Mouse (Mus musculus): Measurements from ENCODE around the gene Dnajb13.

Gene Dnajb13

DNA sequence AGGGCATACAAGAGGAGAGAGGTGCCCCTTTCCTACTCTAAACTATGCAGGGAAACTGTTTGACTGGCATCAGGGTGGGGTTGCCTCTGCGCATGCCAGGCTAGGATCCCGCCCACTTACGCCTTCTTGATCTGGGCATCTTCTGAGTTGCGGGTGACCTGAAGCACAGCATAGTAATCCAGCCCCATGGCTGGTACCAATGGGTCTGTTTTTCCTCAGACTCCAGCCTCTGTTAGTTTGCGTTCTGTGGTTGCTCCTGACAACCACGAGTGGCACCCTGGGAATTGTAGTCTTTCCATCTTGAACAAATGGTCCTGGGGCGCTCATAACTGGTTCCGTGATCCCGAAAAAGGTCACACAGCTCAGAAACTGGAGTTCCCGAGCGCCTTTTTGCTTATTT, at the start of gene Dnajb13:
Gene Dnajb13 (minus strand): TSS at position 388 of the 400 bp plus-strand sequence.
- DNase-seq (ENCODE audit: low spot score in 2 of 2) = no peak

DNA sequence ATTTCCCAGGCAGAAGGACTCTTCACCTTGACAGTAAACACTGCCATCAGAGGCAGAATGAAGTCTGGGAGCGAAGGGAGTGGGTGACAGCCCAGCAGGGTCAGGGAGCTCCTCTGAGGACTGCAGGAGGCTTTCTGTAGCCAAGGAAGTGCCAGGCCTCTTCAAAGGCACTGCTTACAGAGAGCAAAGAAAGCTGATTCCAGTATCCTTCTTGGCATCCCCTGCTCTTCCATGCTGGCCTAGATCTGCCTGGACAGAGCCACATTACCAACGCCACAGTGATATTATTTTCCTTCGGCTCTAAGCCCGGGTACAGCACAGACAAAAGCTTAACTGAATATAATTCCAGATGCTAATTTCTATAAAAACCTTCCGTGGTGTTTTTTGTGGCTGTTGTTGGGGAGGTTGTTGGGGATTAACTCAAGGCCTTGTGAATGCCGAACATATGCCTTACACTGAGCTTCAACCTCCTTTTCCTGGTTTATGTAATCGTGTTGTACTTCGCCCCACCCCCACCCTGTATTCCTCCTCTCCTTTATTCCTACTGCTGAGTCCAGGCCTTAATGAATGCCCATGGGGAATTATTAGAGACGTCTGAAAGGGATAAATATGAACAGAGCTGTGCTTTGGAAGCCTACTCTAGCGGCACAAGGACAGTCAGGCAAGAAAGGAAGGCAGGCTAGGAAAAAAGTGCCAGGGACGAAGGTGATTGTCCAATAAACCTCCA, 47.3 kb upstream of the Dnajb13 start:
- DNase-seq (ENCODE audit: low spot score in 2 of 2) = no peak

DNA sequence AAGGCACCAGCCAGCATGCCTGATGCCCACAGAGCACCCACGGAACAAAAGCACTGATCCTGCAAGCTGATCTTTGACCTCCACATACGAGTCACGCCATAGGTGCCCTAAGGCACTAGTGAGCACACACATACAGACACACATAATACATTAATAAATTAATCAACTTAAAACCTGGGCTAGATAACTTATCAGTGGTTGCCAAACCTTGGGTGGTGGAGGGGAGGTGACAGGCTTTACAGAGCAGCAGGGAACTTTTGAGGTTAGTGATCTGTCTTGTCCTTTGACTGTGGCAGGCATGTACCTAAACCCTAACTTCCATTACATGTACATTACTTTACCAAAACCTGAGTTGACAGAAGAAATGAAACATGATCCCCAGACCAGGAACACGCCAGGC, 44.6 kb upstream of the Dnajb13 start:
- DNase-seq (ENCODE audit: low spot score in 2 of 2) = no peak

DNA sequence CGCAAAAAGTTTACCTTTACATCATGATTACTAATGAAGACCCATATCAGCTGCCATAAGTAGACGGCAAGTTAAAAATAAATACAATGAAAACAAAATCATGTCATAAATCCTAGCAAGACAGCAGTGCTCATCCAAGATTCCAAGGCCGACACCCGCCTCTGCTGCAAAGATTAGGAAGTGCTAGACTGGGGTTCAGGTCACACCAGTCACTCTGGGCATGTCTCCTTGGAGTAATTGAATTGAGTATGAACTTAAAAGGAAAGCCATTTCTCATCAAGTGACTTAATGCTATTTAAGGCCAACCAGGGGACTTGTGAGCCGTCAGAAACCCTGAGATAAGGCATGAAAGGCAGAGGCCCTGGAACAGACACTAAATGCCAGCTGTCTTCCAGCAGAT, 42.5 kb upstream of the Dnajb13 start:
- DNase-seq (ENCODE audit: low spot score in 2 of 2) = no peak

DNA sequence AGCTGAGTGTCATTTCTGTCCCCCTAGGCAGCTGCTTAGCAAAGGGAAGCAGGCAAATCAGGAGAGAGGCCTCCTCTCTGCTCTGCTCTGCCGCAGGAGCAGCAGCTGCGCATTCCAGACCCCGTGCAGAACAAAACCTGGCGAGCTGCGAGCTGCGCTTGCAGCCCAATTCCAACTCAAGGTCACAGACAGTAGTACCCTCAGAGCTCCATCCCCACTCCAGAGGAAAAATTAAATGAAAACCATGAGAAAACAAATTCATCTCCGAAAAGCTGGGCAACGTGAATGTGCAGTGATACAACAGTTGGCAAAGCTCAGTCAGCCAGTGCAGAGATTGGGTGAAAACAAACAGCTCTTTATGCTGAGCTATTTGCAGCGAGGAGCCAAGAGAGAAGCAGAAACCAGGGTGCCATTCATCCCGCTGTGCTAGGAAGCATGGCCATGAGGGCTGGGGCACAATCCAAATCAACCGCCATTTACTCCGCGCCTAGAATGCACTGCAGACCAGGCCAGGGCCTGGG, 40.7 kb upstream of the Dnajb13 start:
- DNase-seq (ENCODE audit: low spot score in 2 of 2) = no peak

DNA sequence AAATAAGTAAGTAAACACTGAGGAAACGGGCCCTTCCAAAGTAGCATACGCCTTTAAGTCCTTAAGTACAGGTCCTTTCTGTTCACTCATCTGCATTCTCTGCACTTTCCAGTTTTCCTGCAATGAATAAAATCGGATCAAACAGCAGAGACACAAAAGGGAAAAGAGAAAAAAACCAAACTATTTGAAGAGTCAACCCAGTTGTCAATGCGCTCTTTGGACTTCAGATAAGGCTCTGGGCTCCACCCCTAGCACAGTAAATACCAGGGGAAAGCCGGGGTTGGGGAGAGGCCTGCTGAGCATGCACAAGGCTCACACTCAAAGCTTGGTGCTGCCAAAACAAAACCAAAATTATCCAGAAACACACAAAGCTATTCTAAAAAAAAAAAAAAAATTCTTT, 40.2 kb upstream of the Dnajb13 start:
- DNase-seq (ENCODE audit: low spot score in 2 of 2) = no peak

DNA sequence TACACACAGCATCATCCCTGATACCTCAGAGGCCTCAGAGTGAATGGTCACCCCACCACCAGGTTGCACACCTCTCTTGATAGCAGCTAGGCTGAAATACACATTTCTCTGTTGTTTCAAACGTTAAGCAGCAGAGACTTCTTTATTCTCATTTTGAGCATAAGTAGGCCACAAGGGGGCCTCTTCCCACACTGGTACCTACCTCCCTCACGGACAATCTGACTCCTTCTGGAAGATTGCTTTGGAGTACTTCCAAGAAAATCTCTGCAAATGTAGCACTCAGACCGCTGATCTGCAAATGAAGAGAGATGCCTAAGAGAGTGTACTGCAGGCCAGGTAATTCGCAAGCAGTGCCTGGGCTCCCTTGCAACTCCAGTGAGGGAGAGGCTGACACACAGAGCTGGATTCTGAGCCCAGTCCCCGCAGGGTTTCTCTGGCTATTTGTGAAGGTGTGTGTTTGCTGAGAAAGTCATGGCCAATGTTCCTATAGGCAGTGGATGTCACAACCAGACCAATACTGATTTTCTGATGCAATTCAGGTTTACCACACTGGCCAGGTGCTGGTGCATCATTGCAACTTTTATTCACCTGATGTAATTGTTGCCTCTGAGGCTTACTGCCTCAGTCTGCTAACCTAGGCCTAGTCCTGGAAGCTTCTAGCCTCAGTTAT, 35.7 kb upstream of the Dnajb13 start:
- DNase-seq (ENCODE audit: low spot score in 2 of 2) = no peak

DNA sequence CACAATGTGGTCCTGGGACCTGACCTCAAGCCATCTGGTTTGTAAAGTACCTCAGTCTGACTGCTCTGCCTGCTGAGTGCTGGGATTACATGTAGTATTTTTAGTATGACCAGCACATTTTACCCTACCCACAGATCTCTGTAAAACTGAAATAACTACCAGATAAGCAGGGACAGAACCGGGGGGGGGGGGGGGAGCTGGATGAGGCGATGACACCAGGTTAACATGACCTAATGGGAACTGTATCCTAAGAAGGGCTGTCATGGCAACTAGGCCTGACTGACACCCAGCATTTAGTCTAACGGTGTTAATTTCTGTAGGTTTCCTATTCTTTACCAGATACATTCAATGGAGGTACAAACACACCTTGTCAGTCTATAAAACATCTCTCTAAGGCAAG, 35.0 kb upstream of the Dnajb13 start:
- no peak for DNase-seq (ENCODE audit: low spot score in 2 of 2)

DNA sequence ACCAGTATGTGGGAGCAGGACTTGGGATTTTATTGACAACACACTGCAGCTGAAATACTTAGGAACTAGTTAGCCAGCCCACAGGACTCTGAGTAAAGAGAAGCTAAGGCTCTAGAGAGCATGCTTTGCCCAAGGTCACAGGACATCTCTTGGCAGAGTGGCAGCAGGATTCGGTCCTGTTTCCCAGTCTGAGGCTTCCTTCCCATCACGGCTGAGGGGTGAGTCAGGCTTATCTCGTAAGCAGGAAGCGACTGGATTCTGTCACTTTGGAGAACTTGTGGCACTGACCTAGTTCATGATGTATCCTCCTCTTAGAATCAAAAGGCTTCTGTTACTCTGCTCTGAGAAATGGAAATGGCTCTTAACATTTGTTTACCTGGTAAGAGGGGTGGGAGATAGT, 32.9 kb upstream of the Dnajb13 start:
- DNase-seq (ENCODE audit: low spot score in 2 of 2) = no peak

DNA sequence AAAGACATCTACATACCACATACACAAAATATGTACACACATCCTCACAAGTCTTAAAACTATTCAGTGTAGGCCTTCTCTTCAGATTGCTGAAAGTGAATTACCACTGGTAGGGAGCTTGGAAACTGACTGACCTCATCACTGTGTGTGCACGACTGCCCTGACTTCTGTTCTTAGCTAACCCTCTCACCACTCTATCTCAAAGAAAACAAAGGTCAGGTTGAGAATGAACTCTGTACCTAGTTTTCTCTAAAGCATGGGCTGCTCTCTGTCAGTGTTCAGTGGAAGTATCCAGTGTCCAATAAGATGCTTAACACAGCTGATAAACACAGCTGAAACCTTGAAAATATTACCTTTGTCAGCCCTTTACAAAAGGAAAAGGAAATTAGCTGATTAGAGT, 29.7 kb upstream of the Dnajb13 start:
- DNase-seq (ENCODE audit: low spot score in 2 of 2) = no peak

DNA sequence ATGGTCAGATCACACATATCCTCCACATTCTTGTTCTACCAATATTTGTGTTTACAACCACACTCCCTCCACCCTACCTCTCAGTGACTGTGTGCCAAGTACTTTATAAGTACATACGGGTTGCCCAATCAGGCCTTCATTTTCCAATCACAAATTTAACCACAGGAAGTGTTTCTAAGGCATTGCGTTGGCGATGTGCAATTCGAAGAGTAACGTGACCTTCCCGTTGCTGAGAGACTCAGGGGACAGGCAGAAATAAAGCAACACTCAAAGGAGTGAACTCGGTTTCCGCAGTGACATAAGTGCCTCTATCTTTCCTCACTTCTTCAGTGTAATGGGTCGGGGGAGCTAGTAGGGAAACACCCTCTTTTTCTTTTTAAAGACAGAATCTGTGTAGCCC, 24.8 kb upstream of the Dnajb13 start:
- DNase-seq (ENCODE audit: low spot score in 2 of 2) = no peak

DNA sequence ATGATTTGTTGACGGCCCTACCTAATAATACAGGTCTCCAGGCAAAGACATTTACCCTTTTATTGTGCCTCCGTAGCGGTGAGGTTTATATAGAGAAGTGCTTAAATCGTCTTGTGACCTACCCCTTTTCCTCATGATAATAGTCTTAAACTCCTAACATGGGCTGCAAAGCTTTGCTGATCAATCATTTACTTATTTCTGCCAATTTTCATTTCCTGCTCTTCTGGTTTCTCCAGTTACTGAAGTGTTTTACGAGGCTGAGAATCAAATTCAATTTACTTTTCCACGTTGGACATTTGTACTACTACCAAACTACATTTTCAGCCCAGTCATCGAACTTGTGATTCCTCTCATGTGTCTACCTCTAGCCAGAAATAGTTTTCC, 22.8 kb upstream of the Dnajb13 start:
- no peak for DNase-seq (ENCODE audit: low spot score in 2 of 2)

DNA sequence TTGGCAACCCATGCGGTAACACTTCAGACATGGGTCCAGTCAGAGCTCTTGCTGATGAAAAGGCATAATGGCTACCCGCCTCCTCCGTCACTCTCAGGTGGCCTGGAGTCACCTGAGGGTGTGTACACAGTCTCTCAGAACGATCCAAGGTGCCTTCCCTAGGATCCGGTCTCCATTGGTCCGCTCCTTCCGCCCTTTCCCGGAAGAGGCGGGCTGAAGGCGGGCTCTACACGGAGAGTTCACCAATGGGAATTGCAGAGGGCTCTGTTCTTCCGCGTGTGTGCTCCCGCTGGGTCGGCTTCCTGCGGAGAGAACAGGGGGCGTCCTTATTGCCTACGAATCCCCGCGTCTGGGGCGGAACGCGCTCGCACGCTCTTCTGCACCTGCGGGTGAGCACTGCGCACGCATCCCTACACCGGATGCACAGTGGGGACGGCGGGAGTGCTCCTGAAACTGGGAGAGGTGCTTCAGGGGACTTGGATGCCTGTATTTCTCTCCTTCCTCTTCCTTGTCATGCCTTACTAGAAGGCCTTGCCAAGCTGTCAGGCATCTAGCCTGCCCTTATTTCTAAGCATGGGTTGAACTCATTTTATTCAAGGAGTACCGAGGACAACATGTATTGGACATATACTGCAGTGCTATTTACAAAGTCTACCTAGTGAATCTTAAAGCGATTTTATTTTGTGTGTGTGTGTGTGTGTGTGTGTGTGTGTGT, 22.2 kb upstream of the Dnajb13 start, which contains the start of gene Coa4:
Gene Coa4 (plus strand): TSS at position 268 of the 715 bp plus-strand sequence.
- DNase-seq (ENCODE audit: low spot score in 2 of 2) = peak; percentile 61 to 71

DNA sequence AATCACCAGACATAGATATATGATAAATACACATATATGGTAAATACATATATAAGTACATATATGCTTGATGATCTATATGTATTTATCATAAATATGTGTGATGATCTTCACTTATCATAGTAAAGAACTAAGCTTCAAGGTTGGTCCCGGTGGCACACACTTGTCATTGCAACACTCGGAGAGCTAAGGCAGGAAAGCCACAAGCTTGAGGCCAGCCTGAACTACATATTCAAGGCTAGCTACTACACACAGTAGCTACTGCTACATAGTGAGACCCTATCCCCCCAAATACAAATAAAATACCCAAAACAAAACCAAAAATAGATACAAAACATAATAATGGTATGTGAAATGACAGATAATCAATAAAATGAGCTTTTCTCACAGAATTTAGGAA, 21.1 kb upstream of the Dnajb13 start:
- no peak for DNase-seq (ENCODE audit: low spot score in 2 of 2)

DNA sequence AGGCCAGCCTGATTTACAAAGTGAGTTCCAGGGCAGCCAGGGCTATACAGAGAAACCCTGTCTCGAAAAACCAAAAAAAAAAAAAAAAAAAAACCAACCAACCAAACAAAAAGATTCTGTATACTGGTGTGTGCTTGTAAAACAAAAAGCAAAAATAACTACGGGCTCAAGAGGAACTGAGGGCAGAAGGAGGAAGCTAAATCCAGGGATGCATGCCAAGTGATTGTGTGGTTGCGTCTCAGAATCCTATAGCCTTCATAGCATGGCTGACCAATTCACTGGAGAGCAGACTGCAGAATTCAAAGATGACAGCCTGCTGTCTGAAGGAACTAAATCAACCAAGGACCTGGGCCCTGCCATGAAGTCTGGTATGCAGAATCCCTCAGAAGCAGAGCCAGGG, 19.5 kb upstream of the Dnajb13 start:
- DNase-seq (ENCODE audit: low spot score in 2 of 2) = no peak

DNA sequence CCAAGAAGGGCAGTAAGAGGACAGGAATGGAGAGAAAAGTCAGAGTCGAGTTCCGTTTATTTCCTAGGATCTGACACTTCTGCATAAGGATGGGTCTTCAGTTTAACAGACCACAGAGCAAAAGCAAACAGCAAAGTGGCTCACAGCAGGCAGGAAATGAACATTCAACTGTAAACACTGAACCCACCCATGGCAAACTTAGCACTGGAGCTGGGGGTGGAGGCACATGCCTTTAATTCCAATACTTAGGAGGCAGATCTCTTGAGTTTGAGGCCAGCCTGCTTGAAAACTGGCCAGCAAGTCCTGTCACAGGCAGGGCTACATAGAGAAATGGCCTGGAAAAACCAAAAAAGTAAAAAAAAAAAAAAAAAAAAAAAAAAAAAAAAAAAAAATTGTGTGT, 18.7 kb upstream of the Dnajb13 start:
- DNase-seq (ENCODE audit: low spot score in 2 of 2) = no peak

DNA sequence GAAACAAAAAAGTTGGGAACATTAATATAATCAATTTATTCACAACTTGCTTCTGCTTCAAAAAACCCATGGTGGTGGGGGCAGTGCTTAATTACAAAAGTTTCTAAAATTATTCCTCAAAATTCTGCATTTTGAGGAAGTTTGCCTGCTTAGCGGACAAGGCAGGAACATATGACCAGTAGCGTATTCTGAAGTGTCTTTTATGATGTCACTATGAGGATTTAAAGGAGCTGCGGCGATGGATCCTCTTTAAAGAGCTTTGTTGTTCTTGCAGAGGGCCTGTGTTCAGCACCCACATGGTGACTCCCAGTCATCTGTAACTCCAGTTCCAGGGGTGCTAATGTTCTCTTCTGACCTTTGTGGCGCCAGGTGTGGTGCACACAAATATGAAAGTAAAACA, 16.0 kb upstream of the Dnajb13 start:
- DNase-seq (ENCODE audit: low spot score in 2 of 2) = no peak

DNA sequence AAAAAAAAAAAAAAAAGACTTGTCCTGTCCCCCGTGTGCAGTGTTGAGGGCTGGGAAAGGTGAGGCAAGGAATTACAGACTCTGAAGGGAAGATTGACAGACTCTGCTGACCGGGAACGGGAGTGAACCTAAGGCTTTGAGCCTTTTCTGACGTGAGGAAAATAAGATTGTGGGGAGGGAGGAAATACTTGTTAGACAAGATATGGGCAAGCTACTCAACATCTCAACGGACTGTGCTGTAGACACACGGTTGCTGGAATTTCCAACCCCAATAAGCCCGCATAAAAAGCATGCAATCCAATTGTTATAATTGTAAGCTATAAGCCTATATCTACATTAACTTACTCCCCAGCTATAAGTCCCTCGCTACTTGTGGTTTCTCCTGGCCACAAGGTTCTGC, 9.9 kb upstream of the Dnajb13 start:
- DNase-seq (ENCODE audit: low spot score in 2 of 2) = no peak

DNA sequence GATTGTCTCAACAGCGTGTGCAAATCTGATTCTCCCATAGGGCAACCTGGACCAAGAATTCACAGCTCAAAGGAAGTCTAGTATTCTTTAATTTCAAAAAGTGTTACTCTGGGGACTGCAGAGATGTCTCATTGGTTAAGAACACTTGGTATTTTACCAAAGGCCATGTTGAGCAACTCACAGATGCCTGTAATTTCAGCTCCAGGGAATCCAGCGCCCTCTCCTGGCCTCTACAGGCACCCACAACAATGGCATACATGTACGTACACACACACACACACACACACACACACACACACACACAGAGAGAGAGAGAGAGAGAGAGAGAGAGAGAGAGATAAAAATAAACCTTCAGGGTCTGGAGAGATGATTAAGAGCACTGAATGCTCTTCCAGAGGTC, 7.5 kb upstream of the Dnajb13 start:
- DNase-seq (ENCODE audit: low spot score in 2 of 2) = no peak

DNA sequence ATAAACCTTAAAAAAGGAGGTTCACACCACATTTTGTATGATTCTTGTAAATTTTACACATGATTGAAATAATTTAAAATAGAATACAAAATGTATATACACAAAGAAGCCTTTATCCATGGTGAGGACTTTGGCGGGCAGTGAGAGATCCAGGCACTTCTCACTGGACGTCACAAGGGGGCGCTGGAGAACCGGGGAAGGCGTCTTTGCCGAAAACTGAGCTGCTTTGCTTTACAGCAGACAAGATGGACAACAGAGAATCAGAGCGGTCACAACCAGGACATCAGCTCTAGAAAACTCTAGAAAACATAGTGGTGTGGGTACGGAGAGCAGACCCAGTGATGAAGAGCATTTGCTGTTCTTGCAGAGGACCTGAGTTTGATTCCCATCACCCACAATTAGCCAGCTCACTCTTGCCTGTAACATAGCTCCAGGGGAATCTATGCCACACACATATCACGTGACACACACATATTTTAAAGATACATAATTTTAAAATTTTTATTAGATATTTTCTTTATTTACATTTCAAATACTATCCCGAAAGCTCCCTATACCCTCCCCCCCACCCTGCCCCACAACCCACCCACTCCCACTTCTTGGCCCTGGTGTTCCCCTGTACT, 6.0 kb upstream of the Dnajb13 start:
- peak; percentile 69 to 83 for DNase-seq (ENCODE audit: low spot score in 2 of 2)

DNA sequence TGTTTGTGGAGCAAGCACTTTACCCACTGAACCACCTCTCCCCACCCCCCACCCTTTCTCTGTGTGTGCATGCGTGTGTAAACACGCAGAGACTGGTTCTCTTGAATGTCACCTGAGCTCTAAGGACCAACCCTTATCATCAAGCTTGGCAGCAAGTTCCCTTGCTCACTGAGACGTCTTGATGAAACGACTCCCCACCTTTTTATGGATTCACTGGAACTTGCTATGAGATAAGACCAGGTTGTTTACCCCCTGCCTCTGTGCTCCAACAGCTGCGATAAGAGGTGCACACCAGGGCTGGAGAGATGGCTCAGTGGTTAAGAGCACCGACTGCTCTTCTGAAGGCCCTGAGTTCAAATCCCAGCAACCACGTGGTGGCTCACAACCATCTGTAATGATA, 5.4 kb upstream of the Dnajb13 start:
- no peak for DNase-seq (ENCODE audit: low spot score in 2 of 2)

DNA sequence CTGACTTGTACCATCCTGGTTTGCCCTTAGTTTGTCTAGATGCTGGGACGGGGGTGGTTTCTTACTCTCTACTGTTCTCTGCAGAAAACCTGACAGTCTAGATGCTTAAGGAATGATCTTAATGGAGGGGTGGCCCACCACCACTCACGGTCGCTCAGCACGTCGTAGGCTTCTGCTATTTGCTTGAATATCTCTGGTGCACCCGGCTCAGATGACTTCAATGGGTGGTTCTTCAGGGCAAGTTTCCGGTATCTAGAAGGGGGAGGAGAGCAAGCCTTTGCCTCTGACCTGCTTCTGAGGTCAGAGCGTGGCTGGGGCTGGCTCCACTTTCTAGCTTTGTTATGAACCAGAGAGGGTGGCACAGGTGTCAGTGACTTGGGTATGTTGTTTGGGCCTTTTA, 3.2 kb downstream of the Dnajb13 start:
- DNase-seq (ENCODE audit: low spot score in 2 of 2) = no peak
